Mouse (Mus musculus) brown adipose tissue, adult 24 weeks (tissue): ENCODE data around the gene Slc12a8. TPM values are rescaled to one million over a fixed set of nuclear protein-coding genes. Genes with fewer than 3 reads are reported as not detected.

Source experiments
- H3K27ac ChIP-seq: fragments of 200-500 bp; replicated peaks from 2 replicates; pipeline ENCODE4 v1.5.1; 2012; ENCODE audit warnings: low read depth, mild to moderate bottlenecking, low read length
- H3K4me1 ChIP-seq: fragments of 200-500 bp; 2 replicates; pipeline ENCODE4 v1.6.1; 2012; ENCODE audit warnings: low read length, mixed read lengths; ENCODE audit not compliant: control insufficient read depth, insufficient read depth, insufficient read length
- H3K4me3 ChIP-seq: fragments of 200-500 bp; 2 replicates; pipeline ENCODE4 v1.5.1; 2012; ENCODE audit warnings: low read depth, mild to moderate bottlenecking, low read length, moderate library complexity; ENCODE audit not compliant: insufficient read depth
- polyA plus RNA-seq: library from polyadenylated mRNA; stranded (reverse); fragments of >200 nt; gene quantifications from 2 replicates; pipeline ENCODE4 v1.2.4, GENCODE M21; 2012; ENCODE audit not compliant: missing spikeins, insufficient read depth, insufficient read length

The Slc12a8 gene
- polyA plus RNA-seq, 1 experiment: not detected

- H3K27ac ChIP-seq: no peak overlapping the region
- H3K4me3 ChIP-seq: no peak overlapping the region
- H3K4me1 ChIP-seq: no peaks in the 10 kb centered on the region
Measured at GRCm38 (mm10) chr16:33522516-33522915, 5.4 kb downstream of the Slc12a8 start.

- Histone ChIP-seq H3K27ac (no peak overlapping the region), H3K4me3 (no peak overlapping the region)
Measured at GRCm38 (mm10) chr16:33523571-33523970, 6.4 kb downstream of the Slc12a8 start.

GRCm38 (mm10) chr16:33529502-33530454 is 12.7 kb downstream of the Slc12a8 start:
- no peak overlapping the region for H3K27ac ChIP-seq
- H3K4me3 ChIP-seq: no peak overlapping the region
- H3K4me1 ChIP-seq: peaks cover 11% of the 10 kb centered on the region

More at GRCm38 (mm10) chr16:33523571-33523970, 6.4 kb downstream of the Slc12a8 start:
- no peaks in the 10 kb centered on the region for H3K4me1 ChIP-seq

- peaks cover 11% of the 10 kb centered on the region for H3K4me1 ChIP-seq
- H3K4me3 ChIP-seq: no peak overlapping the region
- no peak overlapping the region for H3K27ac ChIP-seq
Measured at GRCm38 (mm10) chr16:33531184-33531583, 14.1 kb downstream of the Slc12a8 start.

GRCm38 (mm10) chr16:33536456-33536855 is 19.3 kb downstream of the Slc12a8 start:
- Histone ChIP-seq H3K27ac (no peak overlapping the region), H3K4me1 (peaks cover under 1% of the 10 kb centered on the region; the same call in 1 of the 2 replicates), H3K4me3 (no peak overlapping the region)

- Histone ChIP-seq H3K4me1 (no peaks in the 10 kb centered on the region), H3K27ac (no peak overlapping the region), H3K4me3 (no peak overlapping the region)
Measured at GRCm38 (mm10) chr16:33537499-33538225, 20.5 kb downstream of the Slc12a8 start.

GRCm38 (mm10) chr16:33544346-33544745 is 27.2 kb downstream of the Slc12a8 start:
- H3K27ac ChIP-seq: no peak overlapping the region
- H3K4me3 ChIP-seq: no peak overlapping the region
- no peaks in the 10 kb centered on the region for H3K4me1 ChIP-seq

- Histone ChIP-seq H3K27ac (no peak overlapping the region), H3K4me1 (no peaks in the 10 kb centered on the region), H3K4me3 (no peak overlapping the region)
Measured at GRCm38 (mm10) chr16:33545530-33545929, 28.4 kb downstream of the Slc12a8 start.

GRCm38 (mm10) chr16:33553689-33554342 is 36.7 kb downstream of the Slc12a8 start:
- Histone ChIP-seq H3K27ac (no peak overlapping the region), H3K4me1 (no peaks in the 10 kb centered on the region), H3K4me3 (no peak overlapping the region)

GRCm38 (mm10) chr16:33558121-33558520 is 41.0 kb downstream of the Slc12a8 start:
- H3K4me3 ChIP-seq: no peak overlapping the region
- peaks cover 12% of the 10 kb centered on the region; the same call in 1 of the 2 replicates for H3K4me1 ChIP-seq

GRCm38 (mm10) chr16:33560281-33560680 is 43.2 kb downstream of the Slc12a8 start:
- Histone ChIP-seq H3K4me1 (peaks cover 17% of the 10 kb centered on the region), H3K27ac (peak overlapping the region; percentile 49), H3K4me3 (no peak overlapping the region)

More at GRCm38 (mm10) chr16:33558121-33558520, 41.0 kb downstream of the Slc12a8 start:
- H3K27ac ChIP-seq: no peak overlapping the region

- Histone ChIP-seq H3K4me1 (peaks cover 17% of the 10 kb centered on the region), H3K4me3 (no peak overlapping the region), H3K27ac (peak overlapping the region; percentile 12; the same call in 1 of the 2 replicates)
Measured at GRCm38 (mm10) chr16:33561308-33562009, 44.3 kb downstream of the Slc12a8 start.

- peaks cover 20% of the 10 kb centered on the region for H3K4me1 ChIP-seq
- peak overlapping the region; percentile 74 for H3K27ac ChIP-seq
- H3K4me3 ChIP-seq: no peak overlapping the region
Measured at GRCm38 (mm10) chr16:33562874-33563537, 45.9 kb downstream of the Slc12a8 start.

GRCm38 (mm10) chr16:33563538-33564013 is 46.4 kb downstream of the Slc12a8 start:
- Histone ChIP-seq H3K4me1 (peaks cover 20% of the 10 kb centered on the region), H3K4me3 (no peak overlapping the region), H3K27ac (peak overlapping the region; percentile 74)
